In genomic region chr11:72566304-72566703, GRCm38 (mm10) we compare ENCODE assay signal across 30 mouse cellular contexts. TPM values are rescaled to one million over a fixed set of nuclear protein-coding genes. Genes with fewer than 3 reads are reported as not detected.
"Had no signal": no experiment of that assay in that cellular context is flagged by ENCODE, and none has a peak within 500 bp of the region (broad histone marks: within the 10 kb centered on the region; RNA-seq: fewer than 3 reads in every experiment).

No protein-coding gene starts in this region.

- H3K9ac ChIP-seq: embryonic facial prominence, embryonic 12.5 days; embryonic facial prominence, embryonic 13.5 days; embryonic facial prominence, embryonic 15.5 days; forebrain, embryonic 12.5 days; forebrain, embryonic 13.5 days; forebrain, embryonic 15.5 days; forebrain, postnatal 0 days had no signal

- H3K27me3 ChIP-seq: embryonic facial prominence, embryonic 12.5 days; embryonic facial prominence, embryonic 15.5 days; forebrain, embryonic 15.5 days had no signal

- H3K36me3 ChIP-seq: embryonic facial prominence, embryonic 10.5 days; embryonic facial prominence, embryonic 12.5 days; embryonic facial prominence, embryonic 13.5 days; embryonic facial prominence, embryonic 15.5 days; forebrain, embryonic 10.5 days; forebrain, embryonic 12.5 days; forebrain, embryonic 15.5 days had no signal

- H3K4me1 ChIP-seq: embryonic facial prominence, embryonic 12.5 days; embryonic facial prominence, embryonic 13.5 days; embryonic facial prominence, embryonic 15.5 days; forebrain, embryonic 12.5 days; forebrain, embryonic 13.5 days; forebrain, embryonic 15.5 days had no signal

- H3K4me2 ChIP-seq: embryonic facial prominence, embryonic 12.5 days; embryonic facial prominence, embryonic 13.5 days; embryonic facial prominence, embryonic 15.5 days; forebrain, embryonic 12.5 days; forebrain, embryonic 13.5 days; forebrain, embryonic 15.5 days had no signal

- H3K9me3 ChIP-seq: embryonic facial prominence, embryonic 10.5 days; embryonic facial prominence, embryonic 12.5 days; embryonic facial prominence, embryonic 13.5 days; embryonic facial prominence, embryonic 15.5 days; forebrain, embryonic 10.5 days; forebrain, embryonic 12.5 days; forebrain, embryonic 13.5 days; forebrain, embryonic 15.5 days had no signal

- ATAC-seq: forebrain, embryonic 13.5 days; forebrain, embryonic 14.5 days; forebrain, embryonic 15.5 days; forebrain, embryonic 16.5 days; forebrain, postnatal 0 days had no signal

- DNase-seq: cerebellum, adult 18-20 months; cerebellum, adult 2 months; cerebellum, adult 8-10 months; cerebellum, adult 9-10 months; cerebellum, adult 9-11 months; cerebellum, postnatal 10 days; cerebellum, postnatal 14 days; cerebellum, postnatal 25 days; cerebellum, postnatal 36 days; embryo, embryonic 11 days; forebrain, postnatal 0 days; gastrocnemius, adult 2 months; gastrocnemius, postnatal 10 days; gastrocnemius, postnatal 14 days; gastrocnemius, postnatal 25 days; gastrocnemius, postnatal 36 days; heart, adult 18-20 months had no signal

- H3K4me3 ChIP-seq: embryonic facial prominence, embryonic 10.5 days; embryonic facial prominence, embryonic 12.5 days; embryonic facial prominence, embryonic 13.5 days; embryonic facial prominence, embryonic 15.5 days; erythroblast, embryonic 14.5 days; forebrain, embryonic 10.5 days; forebrain, embryonic 12.5 days; forebrain, embryonic 13.5 days; forebrain, embryonic 15.5 days; gastrocnemius, adult 2 months had no signal

- H3K27ac ChIP-seq: embryonic facial prominence, embryonic 10.5 days; embryonic facial prominence, embryonic 12.5 days; embryonic facial prominence, embryonic 13.5 days; embryonic facial prominence, embryonic 15.5 days; forebrain, embryonic 12.5 days; forebrain, embryonic 13.5 days; forebrain, embryonic 15.5 days; gastrocnemius, adult 2 months had no signal

RNA-seq across cellular contexts. Expression of gene Spns3, which starts 16.0 kb away (rescaled TPM):
- total RNA-seq: forebrain, postnatal 0 days; heart, adult 18-20 months had no signal
- polyA plus RNA-seq: embryonic facial prominence, embryonic 11.5 days; embryonic facial prominence, embryonic 12.5 days; forebrain, embryonic 11.5 days; forebrain, embryonic 12.5 days; forebrain, embryonic 13.5 days; forebrain, embryonic 16.5 days had no signal
